Mouse (Mus musculus): Measurements from ENCODE around the gene 2200002D01Rik. TPM values are rescaled to one million over a fixed set of nuclear protein-coding genes. Genes with fewer than 3 reads are reported as not detected.

2200002D01Rik gene
- polyA plus RNA-seq, 2 experiments: 1.3 to 4.8 TPM

- Histone ChIP-seq H3K9me3 (ENCODE audit: control insufficient read depth, low read length) (no peaks in the 10 kb centered on the region), H3K36me3 (replicated peaks; ENCODE audit: control insufficient read depth, insufficient read depth, low read depth) (no peaks in the 10 kb centered on the region), H3K4me1 (replicated peaks; ENCODE audit: control insufficient read depth in 2 of 2, insufficient read depth in 2 of 2, low read length in 1 of 2) (0 out of 4 replicates have a peak, but pooled peaks cover 0 to under 1% of the 10 kb centered on the region in 2 experiments), H3K27ac (no peak within 1 kb of the TSS), H3K4me3 (ENCODE audit: insufficient read depth in 1 of 2, low read depth in 2 of 2, low read length in 2 of 2) (peak within 1 kb of the TSS; percentile 46 to 51), H3K9ac (replicated peaks) (0 out of 2 replicates have a peak within 1 kb of the TSS, but pooled peaks have one; percentile 32), H3K27me3 (ENCODE audit: control insufficient read depth, insufficient read depth, low read length) (peaks cover 17% of the 10 kb centered on the region), H3K4me2 (ENCODE audit: low read depth) (peak within 1 kb of the TSS; percentile 67)
- DNase-seq (ENCODE audit: low read depth in 3 of 3, low spot score in 3 of 3) (no peak), ATAC-seq (ENCODE audit: insufficient read depth) (no peak; the same call in 1 of the 2 replicates)
- TF ChIP-seq EP300 (IDR thresholded peaks at IDR 0.05; ENCODE audit: low read depth) (no peak), CTCF (IDR thresholded peaks at IDR 0.05; ENCODE audit: low read depth) (no peak)
- under 1% methylated on average over 59 of the region's 62 CpGs for WGBS (ENCODE audit: insufficient replicate concordance)
These were observed 15.8 kb downstream of the 2200002D01Rik start, which contains the start of gene Kcnk6 for GRCm38 (mm10) chr7:29232247-29233013. TSS of gene Kcnk6 (minus strand) at chr7:29232515.

GRCm38 (mm10) chr7:29231517-29231916, 16.7 kb downstream of the 2200002D01Rik start:
- ATAC-seq (ENCODE audit: insufficient read depth) (no peak), DNase-seq (ENCODE audit: low read depth in 3 of 3, low spot score in 3 of 3) (no peak)
- Histone ChIP-seq H3K36me3 (replicated peaks; ENCODE audit: control insufficient read depth, insufficient read depth, low read depth) (no peaks in the 10 kb centered on the region), H3K4me1 (replicated peaks; ENCODE audit: control insufficient read depth in 2 of 2, insufficient read depth in 2 of 2, low read length in 1 of 2) (no peaks in the 10 kb centered on the region), H3K9ac (replicated peaks) (no peak overlapping the region), H3K9me3 (ENCODE audit: control insufficient read depth, low read length) (no peaks in the 10 kb centered on the region), H3K27ac (no peak overlapping the region), H3K27me3 (ENCODE audit: control insufficient read depth, insufficient read depth, low read length) (peaks cover 17% of the 10 kb centered on the region), H3K4me2 (ENCODE audit: low read depth) (peak overlapping the region; percentile 67), H3K4me3 (ENCODE audit: insufficient read depth in 1 of 2, low read depth in 2 of 2, low read length in 2 of 2) (peak overlapping the region; percentile 46 to 51)
- TF ChIP-seq CTCF (IDR thresholded peaks at IDR 0.05; ENCODE audit: low read depth) (no peak), EP300 (IDR thresholded peaks at IDR 0.05; ENCODE audit: low read depth) (no peak)
- 35% methylated on average over 3 of the region's 3 CpGs for WGBS (ENCODE audit: insufficient replicate concordance)

GRCm38 (mm10) chr7:29230560-29230959, 17.7 kb downstream of the 2200002D01Rik start:
- no peak overlapping the region for H3K9ac ChIP-seq (replicated peaks)
- H3K9me3 ChIP-seq (ENCODE audit: control insufficient read depth, low read length): no peaks in the 10 kb centered on the region
- H3K36me3 ChIP-seq (replicated peaks; ENCODE audit: control insufficient read depth, insufficient read depth, low read depth): no peaks in the 10 kb centered on the region
- DNase-seq (ENCODE audit: low read depth in 3 of 3, low spot score in 3 of 3): no peak
- no peaks in the 10 kb centered on the region for H3K4me1 ChIP-seq (replicated peaks; ENCODE audit: control insufficient read depth in 2 of 2, insufficient read depth in 2 of 2, low read length in 1 of 2)
- H3K4me2 ChIP-seq (ENCODE audit: low read depth): no peak overlapping the region
- ATAC-seq (ENCODE audit: insufficient read depth): no peak
- TF ChIP-seq CTCF (IDR thresholded peaks at IDR 0.05; ENCODE audit: low read depth): no peak
- TF ChIP-seq EP300 (IDR thresholded peaks at IDR 0.05; ENCODE audit: low read depth): no peak
- no peak overlapping the region for H3K27ac ChIP-seq
- 29% methylated on average over 3 of the region's 3 CpGs for WGBS (ENCODE audit: insufficient replicate concordance)
- H3K4me3 ChIP-seq (ENCODE audit: insufficient read depth in 1 of 2, low read depth in 2 of 2, low read length in 2 of 2): no peak overlapping the region
- peaks cover 17% of the 10 kb centered on the region for H3K27me3 ChIP-seq (ENCODE audit: control insufficient read depth, insufficient read depth, low read length)

GRCm38 (mm10) chr7:29228202-29228601, 20.1 kb downstream of the 2200002D01Rik start:
- ATAC-seq (ENCODE audit: insufficient read depth) (no peak), DNase-seq (ENCODE audit: low read depth in 3 of 3, low spot score in 3 of 3) (no peak)
- Histone ChIP-seq H3K4me3 (ENCODE audit: insufficient read depth in 1 of 2, low read depth in 2 of 2, low read length in 2 of 2) (no peak overlapping the region), H3K36me3 (replicated peaks; ENCODE audit: control insufficient read depth, insufficient read depth, low read depth) (no peaks in the 10 kb centered on the region), H3K27ac (no peak overlapping the region), H3K9ac (replicated peaks) (no peak overlapping the region), H3K9me3 (ENCODE audit: control insufficient read depth, low read length) (no peaks in the 10 kb centered on the region), H3K4me2 (ENCODE audit: low read depth) (no peak overlapping the region), H3K27me3 (ENCODE audit: control insufficient read depth, insufficient read depth, low read length) (peaks cover 17% of the 10 kb centered on the region), H3K4me1 (replicated peaks; ENCODE audit: control insufficient read depth in 2 of 2, insufficient read depth in 2 of 2, low read length in 1 of 2) (no peaks in the 10 kb centered on the region)
- TF ChIP-seq CTCF (IDR thresholded peaks at IDR 0.05; ENCODE audit: low read depth): no peak
- no peak for TF ChIP-seq EP300 (IDR thresholded peaks at IDR 0.05; ENCODE audit: low read depth)
- 20% methylated on average over 4 of the region's 4 CpGs for WGBS (ENCODE audit: insufficient replicate concordance)

GRCm38 (mm10) chr7:29225520-29225919, 22.7 kb downstream of the 2200002D01Rik start:
- no peak for ATAC-seq (ENCODE audit: insufficient read depth)
- H3K27me3 ChIP-seq (ENCODE audit: control insufficient read depth, insufficient read depth, low read length): no peaks in the 10 kb centered on the region; the same call in 1 of the 2 replicates
- no peak overlapping the region for H3K9ac ChIP-seq (replicated peaks)
- no peak overlapping the region for H3K27ac ChIP-seq
- WGBS (ENCODE audit: insufficient replicate concordance): 72% methylated on average over 13 of the region's 13 CpGs
- no peaks in the 10 kb centered on the region for H3K36me3 ChIP-seq (replicated peaks; ENCODE audit: control insufficient read depth, insufficient read depth, low read depth)
- DNase-seq (ENCODE audit: low read depth in 3 of 3, low spot score in 3 of 3): no peak
- H3K9me3 ChIP-seq (ENCODE audit: control insufficient read depth, low read length): no peaks in the 10 kb centered on the region
- no peak overlapping the region for H3K4me3 ChIP-seq (ENCODE audit: insufficient read depth in 1 of 2, low read depth in 2 of 2, low read length in 2 of 2)
- H3K4me2 ChIP-seq (ENCODE audit: low read depth): no peak overlapping the region
- TF ChIP-seq CTCF (IDR thresholded peaks at IDR 0.05; ENCODE audit: low read depth) (no peak), EP300 (IDR thresholded peaks at IDR 0.05; ENCODE audit: low read depth) (no peak)
- no peaks in the 10 kb centered on the region for H3K4me1 ChIP-seq (replicated peaks; ENCODE audit: control insufficient read depth in 2 of 2, insufficient read depth in 2 of 2, low read length in 1 of 2)

Data from liver, embryonic 14.5 days (tissue).